Mouse (Mus musculus) hindbrain, embryonic 14.5 days (tissue): Measurements from ENCODE around the gene Dyrk1a. TPM values are rescaled to one million over a fixed set of nuclear protein-coding genes. Genes with fewer than 3 reads are reported as not detected.

Experiments
- ATAC-seq: fragments of 200-750 bp; cut with Nextera tagmentation; 2 replicates; pipeline ENCODE4 v1.8.0; 2017; ENCODE audit warnings: moderate number of reproducible peaks, mild to moderate bottlenecking, moderate TSS enrichment, moderate library complexity; ENCODE audit not compliant: low FRiP score
- DNase-seq: peaks from one replicate; pipeline ENCODE4 v3.0.0-alpha.2; 2015; ENCODE audit warnings: low spot score
- H3K27ac ChIP-seq: fragments of 300-500 bp; sonication (generic); 2 replicates; pipeline ENCODE4 v1.5.1; 2014; ENCODE audit warnings: mild to moderate bottlenecking, moderate library complexity
- H3K27me3 ChIP-seq: fragments of 300-500 bp; sonication (generic); 2 replicates; pipeline ENCODE4 v1.6.1; 2014; ENCODE audit warnings: mild to moderate bottlenecking, low read length, mixed read lengths; ENCODE audit not compliant: control insufficient read depth, insufficient read depth
- H3K36me3 ChIP-seq: fragments of 300-500 bp; sonication (generic); replicated peaks from 2 replicates; pipeline ENCODE4 v1.6.1; 2014; ENCODE audit not compliant: control insufficient read depth, insufficient read depth
- H3K4me1 ChIP-seq: fragments of 300-500 bp; sonication (generic); replicated peaks from 2 replicates; pipeline ENCODE4 v1.6.1; 2014; ENCODE audit warnings: antibody characterized with exemption, low read length, mixed read lengths; ENCODE audit not compliant: control insufficient read depth, insufficient read depth
- H3K4me2 ChIP-seq: fragments of 300-500 bp; sonication (generic); replicated peaks from 2 replicates; pipeline ENCODE4 v1.6.1; 2014; ENCODE audit warnings: mild to moderate bottlenecking, moderate library complexity
- H3K4me3 ChIP-seq: fragments of 300-500 bp; sonication (generic); replicated peaks from 2 replicates; pipeline ENCODE4 v1.5.1; 2014; ENCODE audit warnings: mild to moderate bottlenecking, low read length
- H3K9ac ChIP-seq: fragments of 300-500 bp; sonication (generic); 2 replicates; pipeline ENCODE4 v1.6.1; 2014
- H3K9me3 ChIP-seq: fragments of 300-500 bp; sonication (generic); 2 replicates; pipeline ENCODE4 v1.6.1; 2016; ENCODE audit warnings: low read length; ENCODE audit not compliant: control insufficient read depth
- WGBS: fragments of 180-500 bp; shearing (Covaris S2); extraction: QIAGEN DNeasy Blood & Tissue Kit; methylation state at CpG from one replicate; pipeline ENCODE4 v1.1.7; 2014; 5-methylcytosine and 5-hydroxymethylcytosine counted together
- polyA plus RNA-seq: library from polyadenylated mRNA; unstranded; fragments of >200 nt; fragmentation: Nextera tagmentation; extraction: Ambion mirVana; gene quantifications from 2 replicates; pipeline ENCODE4 v1.2.1, GENCODE M21; 2014

The Dyrk1a gene
- polyA plus RNA-seq, 1 experiment from 2014 or later, result 14.0 TPM

DNA sequence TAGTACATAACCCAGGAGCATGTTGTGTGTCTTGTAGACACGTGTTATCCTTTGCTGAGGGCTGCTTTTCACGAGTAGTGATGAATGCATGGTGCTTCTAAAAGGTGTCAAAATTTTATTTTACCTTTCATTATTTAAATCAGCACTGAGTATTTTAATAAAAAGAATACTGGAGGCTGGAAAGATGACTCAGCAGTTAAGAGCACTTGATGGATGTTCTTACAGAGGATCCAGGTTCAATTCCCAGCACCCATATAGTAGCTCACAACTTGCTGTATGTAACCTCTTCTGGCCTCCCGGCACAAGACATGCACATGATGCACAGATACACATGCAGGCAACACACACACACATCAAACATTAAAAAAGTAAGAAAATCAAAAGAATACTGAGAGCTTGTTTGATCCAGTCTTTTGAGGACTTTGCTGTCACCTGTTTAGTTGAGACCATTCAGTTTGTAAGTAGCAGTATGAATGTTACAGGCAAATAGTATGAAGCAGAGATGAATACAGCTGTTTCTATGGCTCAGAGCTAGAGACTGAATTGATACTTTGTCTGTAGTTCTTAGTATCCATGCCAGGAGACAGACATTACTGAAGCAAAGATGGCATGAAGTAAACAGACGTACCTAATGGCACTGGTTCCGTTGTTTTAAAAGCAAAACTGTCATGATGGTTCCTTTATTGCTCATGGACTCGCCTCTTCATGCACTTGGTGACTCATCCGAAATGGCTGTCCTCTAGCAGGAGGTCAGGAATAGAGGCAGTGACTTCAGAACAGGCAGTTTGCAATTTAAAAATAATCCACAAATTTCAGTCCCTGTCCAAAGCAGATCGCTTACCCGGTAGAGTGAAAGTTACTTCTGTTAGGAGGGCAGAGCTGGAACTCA lies 39.1 kb downstream of the Dyrk1a start:
- no peak for ATAC-seq
- Histone ChIP-seq H3K4me2 (no peak overlapping the region), H3K27ac (no peak overlapping the region), H3K36me3 (no peaks in the 10 kb centered on the region), H3K4me1 (no peaks in the 10 kb centered on the region), H3K9me3 (no peaks in the 10 kb centered on the region), H3K4me3 (no peak overlapping the region), H3K27me3 (no peaks in the 10 kb centered on the region), H3K9ac (no peak overlapping the region)
- DNase-seq, result no peak
- WGBS, result 90% methylated on average over 9 of the region's 9 CpGs

DNA sequence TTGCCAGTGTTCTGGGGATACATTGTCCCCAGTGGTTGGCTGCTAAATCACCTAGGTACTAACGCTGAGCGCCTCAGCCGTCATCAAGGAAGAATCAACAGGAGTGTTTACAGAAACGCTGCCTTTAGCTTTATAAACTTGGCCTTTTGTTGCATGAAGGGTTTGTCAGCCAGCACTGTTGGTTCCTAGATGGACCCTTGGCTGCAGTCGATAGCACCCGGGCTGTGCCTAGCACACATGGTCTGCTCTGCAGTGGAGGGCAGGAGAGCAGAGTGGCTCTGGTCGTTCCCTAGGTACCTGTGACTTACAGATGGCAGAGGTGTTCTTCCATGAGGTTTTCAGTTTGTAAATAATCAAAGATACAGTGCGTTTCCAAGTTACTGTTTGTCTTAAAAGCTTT lies 42.8 kb downstream of the Dyrk1a start:
- no peaks in the 10 kb centered on the region for H3K27me3 ChIP-seq
- no peak overlapping the region for H3K9ac ChIP-seq
- no peaks in the 10 kb centered on the region for H3K9me3 ChIP-seq
- ATAC-seq (no peak), DNase-seq (no peak)
- H3K4me1 ChIP-seq, result no peaks in the 10 kb centered on the region
- no peak overlapping the region for H3K27ac ChIP-seq
- no peak overlapping the region for H3K4me2 ChIP-seq
- no peaks in the 10 kb centered on the region for H3K36me3 ChIP-seq
- H3K4me3 ChIP-seq, result no peak overlapping the region
- 81% methylated on average over 8 of the region's 8 CpGs for WGBS

DNA sequence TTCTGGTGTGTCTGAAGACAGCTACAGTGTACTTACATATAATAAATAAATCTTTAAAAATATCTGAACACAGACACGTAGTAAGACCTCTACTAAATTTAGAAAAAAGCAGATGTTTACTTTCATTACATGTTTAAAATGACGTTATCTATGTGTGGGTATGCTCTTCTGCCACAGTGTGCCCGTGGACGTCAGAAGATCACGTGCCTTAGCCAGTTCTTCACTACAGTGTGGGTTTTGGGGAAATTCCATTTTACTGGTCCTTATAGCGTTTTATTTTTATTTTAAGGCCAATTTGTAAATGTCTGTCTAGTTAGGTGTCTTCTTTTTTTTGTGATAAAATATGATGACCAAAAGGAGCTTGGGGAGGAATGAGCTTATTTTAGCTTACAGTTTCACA lies 47.4 kb downstream of the Dyrk1a start:
- Histone ChIP-seq H3K9ac (no peak overlapping the region), H3K4me2 (no peak overlapping the region), H3K4me3 (no peak overlapping the region), H3K27ac (no peak overlapping the region), H3K4me1 (no peaks in the 10 kb centered on the region), H3K27me3 (no peaks in the 10 kb centered on the region), H3K36me3 (no peaks in the 10 kb centered on the region), H3K9me3 (no peaks in the 10 kb centered on the region)
- 96% methylated on average over 6 of the region's 6 CpGs for WGBS
- DNase-seq (no peak), ATAC-seq (no peak)

DNA sequence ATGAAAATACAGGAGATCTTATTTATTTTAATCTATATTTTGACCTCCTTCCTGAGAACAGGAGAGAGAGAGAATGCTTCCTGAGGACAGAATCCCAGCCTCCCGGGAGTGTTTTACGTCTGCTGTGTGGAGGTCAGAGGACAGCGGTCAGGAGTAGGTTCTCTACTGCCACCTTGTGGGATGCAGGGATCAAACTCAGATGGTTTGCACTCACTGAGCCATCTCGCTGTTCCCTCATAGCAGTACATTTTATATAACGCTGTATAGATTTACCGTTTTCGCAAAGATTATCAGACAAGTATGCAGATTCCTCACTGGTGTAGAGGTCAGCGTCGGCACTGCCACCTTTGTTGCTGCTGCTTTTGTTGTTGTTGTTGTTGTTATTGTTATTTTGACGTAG lies 48.7 kb downstream of the Dyrk1a start:
- ATAC-seq, result no peak
- peak; percentile 51 for DNase-seq
- no peak overlapping the region for H3K9ac ChIP-seq
- H3K36me3 ChIP-seq, result no peaks in the 10 kb centered on the region
- H3K27ac ChIP-seq, result no peak overlapping the region
- H3K9me3 ChIP-seq, result no peaks in the 10 kb centered on the region
- H3K4me2 ChIP-seq, result no peak overlapping the region
- WGBS, result 52% methylated on average over 10 of the region's 10 CpGs
- H3K4me1 ChIP-seq, result no peaks in the 10 kb centered on the region
- no peaks in the 10 kb centered on the region for H3K27me3 ChIP-seq
- no peak overlapping the region for H3K4me3 ChIP-seq

- ATAC-seq, result no peak
- Histone ChIP-seq H3K4me3 (no peak overlapping the region), H3K4me2 (no peak overlapping the region), H3K4me1 (no peaks in the 10 kb centered on the region), H3K27me3 (no peaks in the 10 kb centered on the region), H3K9ac (no peak overlapping the region), H3K9me3 (no peaks in the 10 kb centered on the region), H3K36me3 (no peaks in the 10 kb centered on the region), H3K27ac (no peak overlapping the region)
- WGBS, result 92% methylated on average over 5 of the region's 5 CpGs
- DNase-seq, result no peak
These were observed 49.5 kb downstream of the Dyrk1a start for GRCm38 (mm10) chr16:94619301-94619700.

DNA sequence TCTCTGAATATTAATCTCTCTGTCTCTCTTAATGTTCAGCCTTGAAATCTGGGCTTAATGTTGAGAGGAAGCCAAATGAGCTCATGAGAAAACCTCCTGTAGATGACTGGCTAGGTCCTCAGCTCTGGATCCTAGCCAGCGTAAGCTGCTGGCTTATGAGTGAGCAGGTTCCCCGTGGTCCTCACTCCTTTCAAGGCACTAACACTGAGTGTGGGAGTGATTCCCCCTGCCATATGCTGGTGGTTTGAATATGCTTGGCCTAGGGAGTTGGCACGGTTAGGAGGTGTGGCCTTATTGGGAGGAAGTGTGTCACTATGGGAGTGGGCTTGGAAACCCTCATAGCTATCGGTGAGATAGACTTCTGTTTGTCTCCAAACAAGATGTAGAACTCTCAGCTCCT lies 55.1 kb downstream of the Dyrk1a start:
- peak; percentile 59; the same call in 1 of the 2 replicates for ATAC-seq
- no peak for DNase-seq
- Histone ChIP-seq H3K4me1 (0 out of 2 replicates have a peak, but pooled peaks cover 12% of the 10 kb centered on the region), H3K27ac (no peak overlapping the region), H3K9ac (no peak overlapping the region), H3K9me3 (no peaks in the 10 kb centered on the region), H3K36me3 (no peaks in the 10 kb centered on the region), H3K27me3 (no peaks in the 10 kb centered on the region), H3K4me2 (no peak overlapping the region), H3K4me3 (no peak overlapping the region)
- 72% methylated on average over 4 of the region's 4 CpGs for WGBS

DNA sequence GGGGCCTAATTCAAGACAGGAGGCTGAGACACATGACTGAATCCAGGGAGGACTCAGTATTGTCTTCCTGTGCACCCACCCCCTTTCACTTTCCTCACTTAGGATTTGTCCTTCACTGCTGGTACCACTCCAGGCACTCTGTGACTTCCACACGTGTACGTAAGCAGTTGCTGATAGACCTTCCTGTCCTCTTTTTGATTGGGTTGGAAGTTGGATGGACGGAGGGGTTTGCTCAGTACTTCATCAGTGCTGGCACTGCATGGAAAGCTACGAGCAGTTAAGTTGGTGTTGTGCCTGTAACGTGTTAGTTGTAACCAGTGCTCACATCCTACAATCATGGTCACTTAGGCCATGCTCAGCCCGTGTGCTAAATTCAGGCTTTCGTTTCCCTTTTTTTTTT lies 55.8 kb downstream of the Dyrk1a start:
- Histone ChIP-seq H3K4me2 (no peak overlapping the region), H3K9ac (no peak overlapping the region), H3K4me1 (peaks cover 12% of the 10 kb centered on the region; the same call in 1 of the 2 replicates), H3K27ac (no peak overlapping the region), H3K27me3 (no peaks in the 10 kb centered on the region), H3K4me3 (no peak overlapping the region), H3K9me3 (no peaks in the 10 kb centered on the region), H3K36me3 (no peaks in the 10 kb centered on the region)
- ATAC-seq (no peak), DNase-seq (no peak)
- 90% methylated on average over 7 of the region's 7 CpGs for WGBS

GRCm38 (mm10) chr16:94627736-94628135 lies 57.9 kb downstream of the Dyrk1a start:
- Histone ChIP-seq H3K27me3 (no peaks in the 10 kb centered on the region), H3K27ac (no peak overlapping the region), H3K4me3 (no peak overlapping the region), H3K9ac (no peak overlapping the region), H3K36me3 (no peaks in the 10 kb centered on the region), H3K4me1 (peaks cover 25% of the 10 kb centered on the region), H3K9me3 (no peaks in the 10 kb centered on the region), H3K4me2 (no peak overlapping the region)
- no peak for ATAC-seq
- 45% methylated on average over 5 of the region's 5 CpGs for WGBS
- DNase-seq, result no peak

DNA sequence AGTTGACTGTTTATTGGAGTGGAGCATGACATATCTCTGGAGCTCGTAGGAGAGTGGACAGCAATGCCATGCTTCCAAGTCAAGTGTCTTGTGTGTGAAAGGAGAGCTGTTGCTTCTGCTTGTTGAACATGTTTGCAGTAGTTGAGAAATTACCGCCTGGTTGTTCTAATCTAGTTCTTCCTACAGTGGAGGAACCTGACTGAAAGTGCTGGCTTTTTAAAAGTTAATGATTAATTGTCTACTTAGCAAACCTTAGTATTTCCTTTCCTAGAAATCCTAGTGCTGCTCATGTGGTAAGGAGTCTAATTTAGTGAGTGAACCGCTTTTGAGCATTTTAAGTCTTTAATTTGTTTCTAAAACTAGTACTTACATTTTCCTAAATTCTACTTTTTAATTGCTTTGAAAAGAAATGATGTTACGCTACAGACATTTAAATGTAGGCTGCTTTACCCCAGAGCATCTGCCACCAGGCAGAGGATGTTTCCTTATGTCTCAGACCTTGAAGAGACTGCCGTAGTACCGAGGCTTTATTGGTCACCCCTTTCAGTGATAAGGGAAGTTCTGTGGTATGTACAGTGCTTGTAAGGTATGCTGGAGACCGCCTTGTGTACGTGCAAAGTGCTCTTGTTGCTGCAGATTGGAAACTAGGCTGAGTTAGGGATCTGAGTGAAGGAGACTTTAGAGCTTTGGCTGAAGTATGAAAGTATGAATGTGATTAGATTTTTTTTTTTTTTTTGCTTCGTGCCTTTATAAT lies 59.3 kb downstream of the Dyrk1a start:
- Histone ChIP-seq H3K9me3 (no peaks in the 10 kb centered on the region), H3K4me2 (no peak overlapping the region), H3K4me1 (peaks cover 30% of the 10 kb centered on the region), H3K27ac (no peak overlapping the region), H3K36me3 (no peaks in the 10 kb centered on the region), H3K4me3 (no peak overlapping the region), H3K27me3 (no peaks in the 10 kb centered on the region), H3K9ac (no peak overlapping the region)
- DNase-seq, result no peak
- no peak for ATAC-seq
- WGBS, result 90% methylated on average over 9 of the region's 9 CpGs
